Mouse (Mus musculus): ENCODE results near the gene Jmjd1c.

- TF ChIP-seq EP300 (optimal IDR thresholded peaks at IDR 0.05) (no peak), CTCF (IDR thresholded peaks at IDR 0.05; ENCODE audit: low read depth) (no peak)
Measured at GRCm38 (mm10) chr10:67071389-67071788, 24.5 kb upstream of the Jmjd1c start.
